Mouse (Mus musculus): ENCODE results near the gene Pdgfa.

- no peak for TF ChIP-seq CTCF (IDR thresholded peaks at IDR 0.05; ENCODE audit: low read depth, low read length)
- TF ChIP-seq POLR2AphosphoS5 (IDR thresholded peaks at IDR 0.05; ENCODE audit: insufficient replicate concordance, low read depth, low read length) = no peak
Observed at GRCm38 (mm10) chr5:138993371-138994107, 3.6 kb downstream of the Pdgfa start.

All from G1E (cell line).